Mouse (Mus musculus) brain, embryonic 14.5 days (tissue): Measurements from ENCODE around the gene Astl.

Experiments used
- CTCF ChIP-seq: fragments of 200-500 bp; IDR thresholded peaks from 2 replicates; pipeline ENCODE4 v1.5.1; 2012; ENCODE audit warnings: inconsistent platforms, mild to moderate bottlenecking, moderate library complexity, borderline replicate concordance; ENCODE audit not compliant: insufficient read depth, insufficient read length; ENCODE audit errors: extremely low read depth
- POLR2A ChIP-seq: fragments of 200-500 bp; IDR thresholded peaks from 2 replicates; pipeline ENCODE4 v1.6.1; 2012; ENCODE audit warnings: mild to moderate bottlenecking, inconsistent platforms, borderline replicate concordance; ENCODE audit not compliant: poor library complexity, insufficient read depth, insufficient read length, severe bottlenecking; ENCODE audit errors: extremely low read depth

GRCm38 (mm10) chr2:127319071-127319470, 19.4 kb upstream of the Astl start:
- TF ChIP-seq CTCF (no peak), POLR2A (no peak)
